Mouse (Mus musculus) testis, adult 2 months (tissue): ENCODE data around the gene Ube2n.

Source experiments
- CTCF ChIP-seq: fragments of 200-500 bp; IDR thresholded peaks from 2 replicates; pipeline ENCODE4 v1.5.1; 2012; ENCODE audit warnings: low read depth, mild to moderate bottlenecking, inconsistent platforms, low read length, moderate library complexity; ENCODE audit not compliant: control insufficient read depth, insufficient read depth, insufficient replicate concordance
- POLR2A ChIP-seq: fragments of 200-500 bp; IDR thresholded peaks from 2 replicates; pipeline ENCODE4 v1.6.1; 2012; ENCODE audit warnings: low read depth, mild to moderate bottlenecking, inconsistent platforms, low read length, moderate library complexity; ENCODE audit not compliant: control insufficient read depth

DNA sequence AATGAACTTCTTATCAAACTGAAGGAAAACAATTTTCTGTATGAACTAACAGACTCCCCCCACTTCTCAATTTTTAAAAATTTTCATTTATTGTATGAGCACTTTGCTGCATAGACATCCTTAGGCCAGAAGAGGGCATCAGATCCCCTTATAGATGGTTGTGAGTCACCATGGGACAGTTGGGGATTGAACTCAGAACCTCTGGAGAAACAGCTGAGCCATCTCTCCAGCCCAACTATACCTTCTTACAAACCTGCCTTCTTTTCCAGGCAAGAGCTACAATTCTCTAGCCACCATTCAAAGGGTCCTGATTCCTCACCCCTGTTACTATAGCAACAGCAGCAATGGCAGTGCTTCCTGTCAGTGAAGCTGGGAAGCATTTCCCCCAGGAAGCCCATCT, 36.8 kb downstream of the Ube2n start:
- TF ChIP-seq POLR2A (no peak), CTCF (no peak)
